ENCODE assay signal across 36 mouse cellular contexts in genomic region chr12:56527071-56527470, GRCm38 (mm10). TPM values are rescaled to one million over a fixed set of nuclear protein-coding genes. Genes with fewer than 3 reads are reported as not detected.
DNase-seq lines count a peak whose midpoint lies in the region; ATAC-seq lines count a peak whose summit lies in the region.
"Had no signal": no experiment of that assay in that cellular context is flagged by ENCODE, and none has a peak within 500 bp of the region (broad histone marks: within the 10 kb centered on the region; RNA-seq: fewer than 3 reads in every experiment).

No protein-coding gene starts in this region.

- H3K27ac ChIP-seq in lung, embryonic 15.5 days: peak overlapping the region; percentile 85
- no peak overlapping the region for H3K27ac ChIP-seq in midbrain, embryonic 12.5 days (replicated peaks)
- H3K27ac ChIP-seq in midbrain, embryonic 16.5 days (ENCODE audit: low read length): no peak overlapping the region
- H3K27ac ChIP-seq: heart, embryonic 13.5 days; hindbrain, embryonic 15.5 days; left cerebral cortex, adult 2 months; limb, embryonic 12.5 days; liver, embryonic 15.5 days; neural tube, embryonic 12.5 days had no signal

- WGBS in lung, embryonic 15.5 days: 15% methylated on average over 4 of the region's 4 CpGs
- WGBS in midbrain, embryonic 12.5 days: 21% methylated on average over 4 of the region's 4 CpGs
- 23% methylated on average over 4 of the region's 4 CpGs for WGBS in midbrain, embryonic 16.5 days

- H3K27me3 ChIP-seq in lung, embryonic 15.5 days: peaks cover 94% of the 10 kb centered on the region
- peaks cover 93% of the 10 kb centered on the region for H3K27me3 ChIP-seq in midbrain, embryonic 12.5 days
- peaks cover 75% of the 10 kb centered on the region for H3K27me3 ChIP-seq in midbrain, embryonic 16.5 days (ENCODE audit: control insufficient read depth, insufficient read depth, low read depth, low read length)
- H3K27me3 ChIP-seq: CH12.LX had no signal

- H3K4me1 ChIP-seq in lung, embryonic 15.5 days: no peaks in the 10 kb centered on the region
- H3K4me1 ChIP-seq in midbrain, embryonic 12.5 days: no peaks in the 10 kb centered on the region
- no peaks in the 10 kb centered on the region for H3K4me1 ChIP-seq in midbrain, embryonic 16.5 days (ENCODE audit: control insufficient read depth, insufficient read depth, low read length)
- H3K4me1 ChIP-seq: heart, embryonic 13.5 days; hindbrain, embryonic 15.5 days; limb, embryonic 12.5 days; liver, embryonic 15.5 days; neural tube, embryonic 12.5 days had no signal

- H3K4me3 ChIP-seq in lung, embryonic 15.5 days: peak overlapping the region; percentile 53
- no peak overlapping the region for H3K4me3 ChIP-seq in midbrain, embryonic 12.5 days
- H3K4me3 ChIP-seq in midbrain, embryonic 16.5 days (ENCODE audit: low read depth, low read length): no peak overlapping the region
- H3K4me3 ChIP-seq: heart, embryonic 13.5 days; hindbrain, embryonic 15.5 days; left cerebral cortex, adult 2 months; limb, embryonic 12.5 days; liver, embryonic 15.5 days; myocyte; neural tube, embryonic 12.5 days had no signal

- H3K9me3 ChIP-seq in lung, embryonic 15.5 days: no peaks in the 10 kb centered on the region
- no peaks in the 10 kb centered on the region for H3K9me3 ChIP-seq in midbrain, embryonic 12.5 days
- no peaks in the 10 kb centered on the region for H3K9me3 ChIP-seq in midbrain, embryonic 16.5 days (replicated peaks; ENCODE audit: control insufficient read depth, low read length, poor library complexity, severe bottlenecking)
- H3K9me3 ChIP-seq: heart, embryonic 13.5 days; hindbrain, embryonic 15.5 days; limb, embryonic 12.5 days; liver, embryonic 15.5 days; neural tube, embryonic 12.5 days had no signal

- DNase-seq in embryo, embryonic 10.5 days (ENCODE audit: low spot score): peak; percentile 28
- DNase-seq in embryo, embryonic 11 days: no peak
- no peak for DNase-seq in lung, postnatal 10 days
- DNase-seq in retina, embryonic 14.5 days (ENCODE audit: low spot score): no peak
- DNase-seq: adrenal gland, adult 2 months; adrenal gland, postnatal 36 days; cerebellum, adult 18-20 months; cerebellum, postnatal 10 days; gastrocnemius, postnatal 10 days; heart, postnatal 10 days; kidney, adult 11 months; kidney, postnatal 14 days; thymus, adult 2 months; thymus, postnatal 36 days had no signal

- H3K36me3 ChIP-seq in lung, embryonic 15.5 days: no peaks in the 10 kb centered on the region
- no peaks in the 10 kb centered on the region for H3K36me3 ChIP-seq in midbrain, embryonic 12.5 days
- H3K36me3 ChIP-seq in midbrain, embryonic 16.5 days (ENCODE audit: control insufficient read depth, insufficient read depth, low read length): no peaks in the 10 kb centered on the region
- H3K36me3 ChIP-seq: heart, embryonic 13.5 days; hindbrain, embryonic 15.5 days; limb, embryonic 12.5 days; liver, embryonic 15.5 days; neural tube, embryonic 12.5 days had no signal

- peak overlapping the region; percentile 43 for H3K9ac ChIP-seq in lung, embryonic 15.5 days
- H3K9ac ChIP-seq in midbrain, embryonic 12.5 days (replicated peaks): no peak overlapping the region
- H3K9ac ChIP-seq in midbrain, embryonic 16.5 days (ENCODE audit: low read depth, low read length): no peak overlapping the region
- H3K9ac ChIP-seq: heart, embryonic 13.5 days; hindbrain, embryonic 15.5 days; limb, embryonic 12.5 days; liver, embryonic 15.5 days; neural tube, embryonic 12.5 days had no signal

- no peak for ATAC-seq in lung, embryonic 15.5 days (ENCODE audit: borderline replicate concordance, extremely low read depth, low FRiP score, low TSS enrichment)
- no peak for ATAC-seq in midbrain, embryonic 12.5 days (ENCODE audit: low FRiP score, low read depth)
- ATAC-seq in midbrain, embryonic 16.5 days: no peak
- ATAC-seq in erythroblast, adult 5-6 weeks (replicated peaks; ENCODE audit: low FRiP score, poor library complexity, severe bottlenecking): no peak
- ATAC-seq: activated CD4-positive, CD25-positive, alpha-beta regulatory T cell, adult 4 months; inflammation-experienced regulatory T-cells, adult 6 months had no signal

- peak overlapping the region; percentile 48 for H3K4me2 ChIP-seq in lung, embryonic 15.5 days
- peak overlapping the region; percentile 6; the same call in 1 of the 2 replicates for H3K4me2 ChIP-seq in midbrain, embryonic 12.5 days (replicated peaks)
- no peak overlapping the region for H3K4me2 ChIP-seq in midbrain, embryonic 16.5 days (ENCODE audit: low read length)
- H3K4me2 ChIP-seq: heart, embryonic 13.5 days; hindbrain, embryonic 15.5 days; limb, embryonic 12.5 days; liver, embryonic 15.5 days; neural tube, embryonic 12.5 days had no signal

RNA-seq across cellular contexts. Expression of gene Nkx2-1, which starts 9.6 kb away (rescaled TPM):
- polyA plus RNA-seq in lung, embryonic 15.5 days (2015; fragmentation: Nextera tagmentation; extraction: Ambion mirVana): 84.7 and 87.6 TPM in 2 replicates
- polyA plus RNA-seq in midbrain, embryonic 12.5 days (2016; fragmentation: Nextera tagmentation; extraction: Ambion mirVana): 5.2 and 9.3 TPM in 2 replicates
- 3.2 and 5.7 TPM in 2 replicates for polyA plus RNA-seq in midbrain, embryonic 16.5 days (2015; fragmentation: Nextera tagmentation; extraction: Ambion mirVana)
- total RNA-seq in erythroblast, adult 5-6 weeks (2015; ENCODE audit: low replicate concordance): not detected in 2 replicates
- total RNA-seq in erythroblast, adult 5-6 weeks (2017; ENCODE audit: low replicate concordance): not detected in 2 replicates
- total RNA-seq: adrenal gland, adult 2 months; adrenal gland, postnatal 36 days; CH12.LX; common myeloid progenitor, adult 5-6 weeks; ES-E14; gastrocnemius, postnatal 10 days; heart, adult 8-10 months; heart, postnatal 10 days; hematopoietic stem cell, adult 5-6 weeks; liver, adult 2 months had no signal
- polyA plus RNA-seq: activated CD4-positive, CD25-positive, alpha-beta regulatory T cell, adult 4 months; adrenal gland, adult 2 months; C2C12; gonadal fat pad, adult 2 months; inflammation-experienced regulatory T-cells, adult 6 months; kidney, embryonic 14.5 days; limb, embryonic 12.5 days; liver, embryonic 15.5 days; myocyte; neural tube, embryonic 12.5 days had no signal
